Mouse (Mus musculus) forebrain, embryonic 13.5 days (tissue): ENCODE data around the gene Mrps23. TPM values are rescaled to one million over a fixed set of nuclear protein-coding genes. Genes with fewer than 3 reads are reported as not detected.

Experiments
- ATAC-seq: fragments of 200-750 bp; cut with Nextera tagmentation; 2 replicates; pipeline ENCODE4 v1.8.0; 2017
- H3K27ac ChIP-seq: fragments of 300-500 bp; sonication (generic); 2 replicates; pipeline ENCODE4 v1.5.1; 2015; ENCODE audit warnings: inconsistent platforms, mild to moderate bottlenecking, moderate library complexity
- H3K27me3 ChIP-seq: fragments of 300-500 bp; sonication (generic); 2 replicates; pipeline ENCODE4 v1.6.1; 2015; ENCODE audit warnings: mild to moderate bottlenecking, inconsistent platforms
- H3K36me3 ChIP-seq: fragments of 300-500 bp; sonication (generic); 2 replicates; pipeline ENCODE4 v1.6.1; 2015; ENCODE audit warnings: mild to moderate bottlenecking, inconsistent platforms; ENCODE audit not compliant: poor library complexity, severe bottlenecking
- H3K4me1 ChIP-seq: fragments of 300-500 bp; sonication (generic); 2 replicates; pipeline ENCODE4 v1.6.1; 2015; ENCODE audit warnings: inconsistent platforms
- H3K4me2 ChIP-seq: fragments of 300-500 bp; sonication (generic); 2 replicates; pipeline ENCODE4 v1.6.1; 2015; ENCODE audit warnings: inconsistent platforms, mild to moderate bottlenecking, moderate library complexity
- H3K4me3 ChIP-seq: fragments of 300-500 bp; sonication (generic); 2 replicates; pipeline ENCODE4 v1.5.1; 2015; ENCODE audit warnings: mild to moderate bottlenecking, inconsistent platforms
- H3K9ac ChIP-seq: fragments of 300-500 bp; sonication (generic); 2 replicates; pipeline ENCODE4 v1.6.1; 2015; ENCODE audit warnings: mild to moderate bottlenecking, inconsistent platforms
- H3K9me3 ChIP-seq: fragments of 300-500 bp; sonication (generic); replicated peaks from 2 replicates; pipeline ENCODE4 v1.6.1; 2016; ENCODE audit warnings: inconsistent platforms
- WGBS: fragments of 180-500 bp; shearing (Covaris S2); methylation state at CpG from one replicate; pipeline ENCODE4 v1.1.7; 2015; 5-methylcytosine and 5-hydroxymethylcytosine counted together
- polyA plus RNA-seq: library from polyadenylated mRNA; unstranded; fragments of >200 nt; fragmentation: Nextera tagmentation; extraction: Ambion mirVana; gene quantifications from 2 replicates; pipeline ENCODE4 v1.2.1, GENCODE M21; 2015

Mrps23 gene
- polyA plus RNA-seq, 1 experiment from 2014 or later: 70.9 TPM

- Histone ChIP-seq H3K27ac (peak overlapping the region; percentile 83), H3K4me3 (no peak overlapping the region), H3K4me2 (peak overlapping the region; percentile 34), H3K36me3 (peaks cover 45% of the 10 kb centered on the region), H3K27me3 (no peaks in the 10 kb centered on the region), H3K9me3 (no peaks in the 10 kb centered on the region), H3K9ac (peak overlapping the region; percentile 40), H3K4me1 (peaks cover 25% of the 10 kb centered on the region)
- 15% methylated on average over 6 of the region's 6 CpGs for WGBS
- peak; percentile 46 for ATAC-seq
Measured at GRCm38 (mm10) chr11:88180467-88180958, 23.7 kb upstream of the Mrps23 start.

DNA sequence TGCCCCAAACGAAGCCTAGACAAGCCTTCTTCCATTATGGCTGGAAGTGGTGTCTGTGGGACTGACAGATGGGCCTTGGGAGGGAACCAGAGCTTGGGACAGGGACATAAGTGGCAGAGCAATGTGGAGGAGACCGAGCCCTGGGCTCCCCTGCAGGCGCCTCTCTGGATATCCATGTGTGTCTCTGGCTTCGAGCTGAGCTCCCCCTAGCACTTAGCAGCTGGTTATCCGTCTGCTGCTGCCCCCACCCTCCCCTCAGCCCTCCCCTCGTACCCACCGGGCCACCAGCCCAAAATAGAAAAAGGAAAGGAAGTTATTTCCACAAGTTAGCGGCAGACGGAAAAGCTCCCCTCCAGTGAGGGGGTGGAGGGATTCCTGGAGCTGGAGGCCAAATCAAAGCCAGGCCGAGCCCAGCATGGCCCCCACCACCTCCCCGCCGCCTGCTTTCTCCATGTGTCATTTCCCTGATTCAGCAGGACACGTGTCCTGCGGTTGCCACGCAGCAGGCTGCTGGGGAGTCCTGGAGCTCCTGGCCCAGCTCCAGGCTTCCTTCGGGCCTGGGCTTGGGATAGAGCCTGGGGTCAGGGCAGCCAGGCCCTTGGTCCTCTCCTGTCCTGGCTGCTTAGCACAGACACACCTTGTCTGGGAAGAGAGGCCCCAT lies 23.1 kb upstream of the Mrps23 start:
- Histone ChIP-seq H3K9me3 (no peaks in the 10 kb centered on the region), H3K27me3 (no peaks in the 10 kb centered on the region), H3K9ac (peak overlapping the region; percentile 40; the same call in 1 of the 2 replicates), H3K4me3 (no peak overlapping the region), H3K4me2 (peak overlapping the region; percentile 34), H3K4me1 (peaks cover 26% of the 10 kb centered on the region), H3K36me3 (peaks cover 45% of the 10 kb centered on the region), H3K27ac (peak overlapping the region; percentile 83)
- peak; percentile 90 for ATAC-seq
- WGBS: 11% methylated on average over 16 of the region's 16 CpGs

DNA sequence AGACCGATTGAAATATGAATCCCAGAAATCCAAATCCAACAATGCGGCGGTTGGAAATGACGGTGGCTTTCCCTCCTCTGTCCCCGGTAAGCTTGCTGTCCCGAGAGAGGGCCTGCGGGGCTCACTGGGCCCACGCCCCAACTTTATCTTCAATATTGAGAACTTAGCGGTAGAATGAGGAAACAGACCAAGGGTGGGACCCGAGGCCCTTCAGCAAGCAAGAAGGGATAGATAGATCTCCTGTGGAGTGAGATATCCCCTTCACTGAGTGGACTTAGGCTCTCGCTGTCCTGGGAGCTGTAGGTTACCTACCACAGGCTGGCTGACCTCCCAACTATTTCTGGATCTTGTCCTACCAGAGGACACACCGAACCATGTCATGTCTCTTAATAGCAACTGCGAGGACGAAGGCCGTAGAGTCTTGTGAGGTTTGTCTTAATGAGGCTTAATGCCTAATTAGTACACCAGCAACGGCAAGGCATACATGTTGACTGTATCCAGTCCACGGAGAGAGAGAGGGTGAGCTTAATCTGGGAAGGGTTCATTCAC lies 19.5 kb upstream of the Mrps23 start:
- Histone ChIP-seq H3K27me3 (no peaks in the 10 kb centered on the region), H3K4me1 (peaks cover 44% of the 10 kb centered on the region), H3K9me3 (no peaks in the 10 kb centered on the region), H3K4me3 (no peak overlapping the region), H3K4me2 (no peak overlapping the region), H3K9ac (no peak overlapping the region), H3K36me3 (peaks cover 30% of the 10 kb centered on the region), H3K27ac (no peak overlapping the region)
- WGBS: 78% methylated on average over 17 of the region's 17 CpGs
- no peak for ATAC-seq

GRCm38 (mm10) chr11:88186078-88186946 lies 17.9 kb upstream of the Mrps23 start:
- no peaks in the 10 kb centered on the region for H3K9me3 ChIP-seq
- no peak for ATAC-seq
- no peak overlapping the region for H3K4me2 ChIP-seq
- H3K36me3 ChIP-seq: peaks cover 36% of the 10 kb centered on the region
- H3K9ac ChIP-seq: peak overlapping the region; percentile 60; the same call in 1 of the 2 replicates
- H3K4me3 ChIP-seq: no peak overlapping the region
- H3K27me3 ChIP-seq: 0 out of 2 replicates have a peak, but pooled peaks cover 5% of the 10 kb centered on the region
- WGBS: 65% methylated on average over 14 of the region's 14 CpGs
- H3K4me1 ChIP-seq: peaks cover 28% of the 10 kb centered on the region
- H3K27ac ChIP-seq: peak overlapping the region; percentile 54; the same call in 1 of the 2 replicates

- Histone ChIP-seq H3K27me3 (peaks cover 11% of the 10 kb centered on the region), H3K4me3 (no peak overlapping the region), H3K9me3 (no peaks in the 10 kb centered on the region), H3K36me3 (peaks cover 36% of the 10 kb centered on the region), H3K27ac (peak overlapping the region; percentile 54; the same call in 1 of the 2 replicates), H3K9ac (peak overlapping the region; percentile 60; the same call in 1 of the 2 replicates), H3K4me1 (peaks cover 22% of the 10 kb centered on the region), H3K4me2 (peak overlapping the region; percentile 49)
- no peak for ATAC-seq
- WGBS: 44% methylated on average over 2 of the region's 2 CpGs
Measured at GRCm38 (mm10) chr11:88186947-88187243, 17.3 kb upstream of the Mrps23 start.

DNA sequence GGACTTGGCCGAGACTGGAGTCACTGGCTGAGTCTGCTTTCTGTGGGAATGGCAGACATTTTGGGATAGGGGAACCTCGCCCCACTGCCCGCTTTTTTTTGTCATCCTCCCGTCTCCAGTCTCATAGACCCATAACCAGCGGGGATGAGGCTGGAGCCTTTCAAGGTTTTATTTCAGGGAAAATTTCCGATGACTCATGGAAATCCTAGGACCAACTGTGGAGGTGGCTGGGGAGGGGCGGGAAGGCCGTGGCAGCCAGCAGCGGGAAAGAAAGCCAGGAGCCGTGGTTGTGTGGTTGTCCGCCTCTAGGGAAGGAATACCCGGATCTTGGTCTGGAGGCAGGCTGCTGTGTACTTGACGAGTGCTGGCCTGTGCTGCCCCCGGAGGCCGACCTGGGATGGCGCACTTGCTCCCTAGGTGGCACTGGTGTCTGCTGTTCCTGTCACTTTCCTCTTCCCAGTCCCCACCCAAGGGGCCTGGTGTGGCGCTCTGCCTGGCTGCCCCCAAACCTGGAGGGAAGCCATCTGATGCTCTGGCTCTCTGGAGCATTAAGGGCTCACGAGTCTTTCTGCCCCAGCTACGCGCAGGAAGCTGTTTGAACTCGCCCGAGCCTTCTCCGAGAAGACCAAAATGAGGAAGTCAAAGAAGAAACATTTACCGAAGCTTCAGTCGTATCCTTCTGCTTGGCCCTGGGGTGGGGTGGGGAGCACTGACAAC lies 16.6 kb upstream of the Mrps23 start:
- H3K4me2 ChIP-seq: peak overlapping the region; percentile 49
- 14% methylated on average over 25 of the region's 25 CpGs for WGBS
- H3K27ac ChIP-seq: peak overlapping the region; percentile 54; the same call in 1 of the 2 replicates
- no peaks in the 10 kb centered on the region for H3K9me3 ChIP-seq
- peaks cover 24% of the 10 kb centered on the region for H3K4me1 ChIP-seq
- H3K36me3 ChIP-seq: peaks cover 34% of the 10 kb centered on the region
- peak; percentile 96 for ATAC-seq
- peak overlapping the region; percentile 12; the same call in 1 of the 2 replicates for H3K4me3 ChIP-seq
- H3K9ac ChIP-seq: peak overlapping the region; percentile 60
- H3K27me3 ChIP-seq: peaks cover 17% of the 10 kb centered on the region

DNA sequence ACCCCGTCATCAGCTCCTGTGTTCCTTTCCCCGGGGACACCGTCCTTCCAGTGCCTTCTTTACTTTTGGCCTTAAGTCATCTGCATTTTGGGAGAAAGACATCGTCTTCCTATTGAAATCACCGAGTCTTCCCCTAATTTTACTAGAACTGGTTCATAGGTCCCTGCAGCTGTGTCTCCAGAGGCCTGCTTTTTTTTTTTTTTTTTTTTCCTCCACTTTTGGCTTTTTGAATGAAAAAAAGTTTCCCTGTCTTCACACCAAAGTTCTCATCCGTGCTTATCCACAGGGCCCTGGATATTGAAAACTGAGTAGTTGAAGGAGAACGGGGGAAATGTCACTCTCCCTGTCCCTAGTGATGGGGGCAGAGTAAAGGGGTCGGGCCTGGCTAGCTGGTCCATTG lies 16.0 kb upstream of the Mrps23 start:
- no peak overlapping the region for H3K27ac ChIP-seq
- H3K27me3 ChIP-seq: peaks cover 24% of the 10 kb centered on the region
- WGBS: 65% methylated on average over 8 of the region's 8 CpGs
- H3K4me3 ChIP-seq: no peak overlapping the region
- ATAC-seq: no peak
- no peak overlapping the region for H3K9ac ChIP-seq
- no peak overlapping the region for H3K4me2 ChIP-seq
- H3K4me1 ChIP-seq: peaks cover 28% of the 10 kb centered on the region
- no peaks in the 10 kb centered on the region for H3K9me3 ChIP-seq
- H3K36me3 ChIP-seq: peaks cover 28% of the 10 kb centered on the region

DNA sequence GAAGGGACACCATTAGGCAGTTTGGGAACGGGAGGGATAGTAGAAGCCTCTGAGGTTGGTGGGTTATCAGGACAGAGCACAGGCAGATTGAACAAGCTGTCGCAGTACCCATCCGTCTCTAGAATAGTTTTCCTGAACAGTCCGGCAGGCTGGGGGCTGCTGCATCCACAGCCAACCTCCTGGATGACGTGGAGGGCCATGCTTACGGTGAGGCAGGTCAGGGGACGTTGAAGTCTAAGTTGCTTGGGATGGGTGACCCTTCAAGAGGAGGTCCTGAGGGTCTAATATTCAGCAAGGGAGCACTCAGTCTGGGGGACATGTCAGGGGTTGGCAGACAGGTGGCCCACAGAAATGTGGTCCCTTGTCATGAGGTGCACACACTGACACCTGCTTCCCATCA lies 15.6 kb upstream of the Mrps23 start:
- Histone ChIP-seq H3K4me1 (peaks cover 33% of the 10 kb centered on the region), H3K27ac (no peak overlapping the region), H3K4me2 (no peak overlapping the region), H3K9me3 (no peaks in the 10 kb centered on the region), H3K4me3 (no peak overlapping the region), H3K27me3 (peaks cover 28% of the 10 kb centered on the region), H3K36me3 (peaks cover 24% of the 10 kb centered on the region), H3K9ac (no peak overlapping the region)
- no peak for ATAC-seq
- WGBS: 94% methylated on average over 7 of the region's 7 CpGs

DNA sequence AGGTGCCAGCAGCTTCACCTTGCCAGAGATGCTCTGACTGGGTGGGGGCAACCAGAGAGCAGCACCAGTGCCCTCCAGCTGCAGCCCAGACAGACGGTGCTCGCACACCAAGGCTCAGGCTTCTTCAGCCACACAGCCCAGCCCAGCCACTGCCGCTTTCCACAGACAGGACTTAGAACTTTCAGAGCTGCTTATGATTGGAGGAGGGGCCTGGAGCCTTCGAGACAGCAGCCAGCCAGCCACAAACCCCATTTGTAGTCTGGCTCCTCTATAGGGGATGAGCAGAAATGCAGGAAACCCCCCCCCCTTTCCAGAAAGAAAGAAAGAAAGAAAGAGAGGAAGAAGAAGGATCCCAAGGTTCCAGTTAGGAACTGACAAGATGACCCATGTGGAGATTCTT lies 11.6 kb upstream of the Mrps23 start:
- no peaks in the 10 kb centered on the region for H3K9me3 ChIP-seq
- peaks cover 28% of the 10 kb centered on the region for H3K4me1 ChIP-seq
- no peak overlapping the region for H3K27ac ChIP-seq
- no peak overlapping the region for H3K4me2 ChIP-seq
- peaks cover 41% of the 10 kb centered on the region for H3K27me3 ChIP-seq
- no peak for ATAC-seq
- H3K4me3 ChIP-seq: no peak overlapping the region
- 6% methylated on average over 4 of the region's 4 CpGs for WGBS
- no peak overlapping the region for H3K9ac ChIP-seq
- H3K36me3 ChIP-seq: peaks cover 10% of the 10 kb centered on the region; the same call in 1 of the 2 replicates

DNA sequence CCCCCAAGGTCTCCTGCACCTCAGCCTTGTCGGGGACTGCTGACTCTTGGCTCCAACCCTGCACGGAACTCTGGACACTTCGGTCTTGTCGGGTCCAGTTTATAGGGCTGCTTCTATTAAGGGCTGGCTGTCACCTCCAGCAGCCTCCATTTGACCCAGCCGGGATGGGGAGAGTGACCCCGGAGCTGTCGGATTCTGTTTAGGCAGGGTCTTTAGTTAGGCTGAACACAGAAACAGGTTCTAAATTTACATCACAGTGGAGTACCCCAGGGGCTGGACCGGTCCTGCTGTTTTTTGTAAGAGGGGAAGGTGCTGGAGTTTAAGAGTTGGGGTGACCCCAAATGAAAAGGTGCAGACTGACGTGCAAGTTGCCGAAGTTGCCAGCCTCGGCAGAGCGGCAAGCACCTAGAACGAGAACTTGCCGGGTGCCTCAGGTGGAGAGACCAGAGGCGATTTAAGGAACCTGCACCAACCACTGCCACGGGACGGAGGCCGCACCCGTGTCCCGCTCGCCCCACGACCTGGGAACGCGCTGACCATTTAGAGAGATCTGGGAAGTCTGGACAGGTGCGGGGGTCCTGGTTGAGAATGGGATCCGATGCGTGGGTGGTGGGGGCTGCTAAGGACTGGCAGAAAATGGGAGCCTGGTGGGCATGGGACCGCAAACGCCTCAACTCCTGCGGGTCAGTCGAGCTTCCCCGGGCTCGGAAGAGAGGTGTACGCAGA lies 10.9 kb upstream of the Mrps23 start:
- 0 out of 2 replicates have a peak overlapping the region, but pooled peaks have one; percentile 1 for H3K4me3 ChIP-seq
- H3K36me3 ChIP-seq: peaks cover 10% of the 10 kb centered on the region; the same call in 1 of the 2 replicates
- ATAC-seq: no peak
- WGBS: 8% methylated on average over 34 of the region's 34 CpGs
- peaks cover 41% of the 10 kb centered on the region for H3K27me3 ChIP-seq
- no peak overlapping the region for H3K27ac ChIP-seq
- peak overlapping the region; percentile 28 for H3K9ac ChIP-seq
- H3K4me2 ChIP-seq: peak overlapping the region; percentile 30
- peaks cover 29% of the 10 kb centered on the region for H3K4me1 ChIP-seq
- H3K9me3 ChIP-seq: no peaks in the 10 kb centered on the region
